Mouse (Mus musculus): Measurements from ENCODE around the gene Rrp7a.

DNA sequence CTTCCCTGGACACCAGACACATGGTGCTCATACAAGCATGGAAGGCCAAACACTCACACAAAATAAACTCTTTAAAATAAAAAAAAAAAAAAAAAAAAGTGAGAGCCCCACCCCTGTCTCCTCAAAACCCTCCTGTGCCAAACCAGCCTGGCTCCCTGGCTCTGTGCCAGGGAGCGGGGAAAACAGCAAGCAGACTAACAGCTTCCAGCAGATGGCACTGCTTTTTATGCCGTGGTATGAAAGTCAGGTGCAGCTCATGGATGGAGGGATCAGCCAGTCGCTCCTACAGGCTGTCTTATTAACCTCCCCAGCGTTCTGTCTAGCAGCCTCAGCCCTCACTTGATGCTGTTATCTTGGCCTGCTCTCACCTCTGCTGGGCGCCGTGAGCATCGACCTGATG lies 4.2 kb downstream of the Rrp7a start:
- TF ChIP-seq CTCF (IDR thresholded peaks at IDR 0.05; ENCODE audit: low read depth) (peak; percentile 74), EP300 (optimal IDR thresholded peaks at IDR 0.05) (no peak)

All from stomach, postnatal 0 days (tissue).